Mouse (Mus musculus): ENCODE results near the gene Olfr1426.
A peak's percentile ranks its signal among the peaks of the same experiment; 100 is the strongest.
"Not testable (repeated sequence)": the region's sequence is repeated elsewhere in the genome, so short reads cannot be mapped to it uniquely, and the experiment has no call there.

Olfr1426 gene

GRCm38 (mm10) chr19:12091913-12092312 lies at the start of gene Olfr1426:
Olfr1426 (minus strand) TSS chr19:12092013.
- no peak for ATAC-seq (ENCODE audit: low TSS enrichment)

DNA sequence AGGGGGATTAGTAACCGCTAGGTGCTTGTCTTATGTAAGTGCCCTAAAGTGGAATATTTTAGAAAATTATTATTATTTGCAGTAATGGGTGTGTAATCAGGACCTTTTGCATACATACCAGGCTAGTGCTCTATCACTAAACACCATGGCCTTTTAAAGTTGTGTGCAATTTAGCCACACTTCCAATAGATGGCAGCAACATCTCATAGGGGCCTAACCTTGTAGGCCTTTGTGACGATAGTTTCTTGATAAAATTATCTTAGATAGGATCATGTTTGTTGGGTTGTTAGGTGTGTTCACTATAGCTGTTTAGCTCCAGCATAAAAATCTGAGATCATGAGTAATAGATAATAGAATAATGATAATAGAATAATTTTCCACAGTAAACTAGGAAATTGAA lies 42.5 kb upstream of the Olfr1426 start:
- ATAC-seq (ENCODE audit: low TSS enrichment): peak; percentile 84

- no peak for ATAC-seq (ENCODE audit: low TSS enrichment)
Measured at GRCm38 (mm10) chr19:12123103-12123502, 31.3 kb upstream of the Olfr1426 start, which contains the start of gene Olfr76. Olfr76 (minus strand) TSS chr19:12123203.

DNA sequence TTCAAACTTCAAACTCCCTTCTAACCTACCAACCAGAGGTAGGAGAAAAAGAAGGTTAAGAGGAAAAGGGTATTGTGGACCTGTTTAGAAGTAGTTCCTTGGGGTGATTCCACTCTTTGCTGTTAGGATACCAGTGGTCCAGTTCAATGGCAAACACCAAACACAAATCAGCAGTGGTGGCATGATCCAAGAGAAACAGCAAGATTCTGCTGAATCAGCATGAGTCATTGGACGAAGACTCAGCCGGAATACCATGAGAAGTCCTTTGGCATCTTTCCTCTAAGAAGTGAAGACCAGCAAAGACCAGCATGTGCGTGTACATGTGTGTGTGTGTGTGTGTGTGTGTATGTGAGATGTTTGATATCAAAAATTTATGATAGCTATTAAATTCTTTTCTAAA lies 24.7 kb upstream of the Olfr1426 start:
- no peak for ATAC-seq (ENCODE audit: low TSS enrichment)

DNA sequence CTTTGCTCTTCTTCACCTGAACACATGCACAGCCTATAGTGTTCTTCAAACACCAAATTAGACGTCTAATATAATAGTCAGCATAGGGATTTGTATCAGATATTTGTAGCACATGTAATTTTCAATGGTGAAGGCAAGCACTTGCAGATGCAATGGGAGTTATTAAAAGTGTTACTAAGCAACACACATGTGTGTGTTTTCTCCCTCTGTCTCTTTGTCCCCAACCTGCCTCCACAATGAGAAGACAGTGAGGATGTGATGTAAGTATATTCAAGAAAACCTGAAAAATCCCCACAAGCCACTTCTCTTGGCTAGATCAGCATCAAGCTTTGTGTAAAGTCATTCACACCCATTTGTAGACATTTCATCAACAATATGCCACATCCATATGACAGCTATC lies 24.0 kb upstream of the Olfr1426 start, which contains the start of gene Olfr1428:
TSS of gene Olfr1428 (minus strand) at position 101 of the 400 bp plus-strand sequence.
- no peak for ATAC-seq (ENCODE audit: low TSS enrichment)

- no peak for ATAC-seq (ENCODE audit: low TSS enrichment)
Measured at GRCm38 (mm10) chr19:12113807-12114206, 22.0 kb upstream of the Olfr1426 start.

GRCm38 (mm10) chr19:12104541-12104940 lies 12.7 kb upstream of the Olfr1426 start:
- peak; percentile 88 for ATAC-seq (ENCODE audit: low TSS enrichment)

GRCm38 (mm10) chr19:12103234-12103633 lies 11.4 kb upstream of the Olfr1426 start, which contains the start of gene Olfr1427:
Olfr1427 (minus strand) TSS chr19:12103334.
- no peak for ATAC-seq (ENCODE audit: low TSS enrichment)

DNA sequence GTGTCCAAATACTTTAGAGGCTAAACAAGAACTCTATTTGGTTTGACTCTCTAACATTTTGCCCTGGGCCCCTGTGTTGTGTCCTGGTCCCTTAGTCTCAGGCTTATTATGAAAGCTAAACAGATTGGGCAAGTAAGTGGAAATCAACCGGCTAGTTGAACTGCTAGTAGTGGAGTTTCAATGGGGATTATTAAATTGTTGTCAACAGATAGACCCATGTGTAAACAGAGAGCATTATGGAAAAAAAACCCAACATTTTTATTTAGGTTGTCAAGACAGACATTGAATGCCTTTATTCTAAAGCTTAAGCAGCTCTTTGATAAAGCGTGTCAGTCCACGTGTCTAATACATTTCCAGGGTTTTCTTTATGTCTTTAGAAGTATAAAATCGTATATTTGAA lies 14.2 kb downstream of the Olfr1426 start, which contains the start of gene Olfr1425:
TSS of gene Olfr1425 (minus strand) at position 101 of the 400 bp plus-strand sequence.
- not testable (repeated sequence) for ATAC-seq (ENCODE audit: low TSS enrichment)

- ATAC-seq (ENCODE audit: low TSS enrichment): not testable (repeated sequence)
Measured at GRCm38 (mm10) chr19:12069546-12069945, 22.3 kb downstream of the Olfr1426 start.

DNA sequence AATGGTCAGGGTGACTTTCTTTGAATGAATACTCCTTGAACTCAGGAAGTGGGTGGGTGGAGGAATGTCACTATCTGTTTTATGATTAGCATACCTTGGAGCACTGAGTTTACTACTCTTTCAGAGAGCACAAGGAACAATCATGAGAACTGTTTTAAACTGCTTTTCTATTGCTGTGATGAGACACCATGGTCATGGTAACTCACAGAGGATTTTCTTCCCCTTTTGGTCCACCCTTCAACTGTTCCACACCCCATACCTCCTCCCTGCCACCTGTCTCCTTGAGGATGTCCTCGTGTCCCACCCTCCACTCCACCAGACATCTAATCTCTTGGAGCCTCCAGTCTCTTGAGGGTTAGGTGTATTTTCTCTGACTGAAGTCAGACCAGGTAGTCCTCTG lies 24.0 kb downstream of the Olfr1426 start:
- not testable (repeated sequence) for ATAC-seq (ENCODE audit: low TSS enrichment)

- ATAC-seq (ENCODE audit: low TSS enrichment): not testable (repeated sequence)
Measured at GRCm38 (mm10) chr19:12062582-12062981, 29.2 kb downstream of the Olfr1426 start, which contains the start of gene Olfr1424. Olfr1424 (minus strand) TSS chr19:12062682.

DNA sequence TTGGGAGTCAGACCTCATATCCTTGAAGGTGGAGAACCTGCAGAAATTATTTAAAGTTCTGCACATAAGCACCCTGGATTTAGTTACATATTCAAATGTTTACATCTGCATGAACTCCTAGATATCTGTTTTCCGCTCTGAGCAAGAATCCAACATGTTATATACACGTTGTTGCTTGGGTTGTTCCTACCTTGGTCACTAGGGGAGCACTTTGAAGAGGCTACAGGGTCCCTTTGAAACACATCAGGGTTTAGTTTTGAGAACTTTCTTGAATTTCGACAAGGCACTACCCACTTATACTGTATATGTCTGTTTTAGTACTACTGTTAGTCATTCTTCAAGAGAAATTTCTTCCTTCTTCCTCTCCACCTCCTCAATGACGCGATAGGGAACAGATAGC lies 48.6 kb downstream of the Olfr1426 start:
- ATAC-seq (ENCODE audit: low TSS enrichment): no peak

- ATAC-seq (ENCODE audit: low TSS enrichment): no peak
Measured at GRCm38 (mm10) chr19:12041217-12041616, 50.6 kb downstream of the Olfr1426 start, which contains the start of gene Olfr1423. Olfr1423 (minus strand) TSS chr19:12041317.

DNA sequence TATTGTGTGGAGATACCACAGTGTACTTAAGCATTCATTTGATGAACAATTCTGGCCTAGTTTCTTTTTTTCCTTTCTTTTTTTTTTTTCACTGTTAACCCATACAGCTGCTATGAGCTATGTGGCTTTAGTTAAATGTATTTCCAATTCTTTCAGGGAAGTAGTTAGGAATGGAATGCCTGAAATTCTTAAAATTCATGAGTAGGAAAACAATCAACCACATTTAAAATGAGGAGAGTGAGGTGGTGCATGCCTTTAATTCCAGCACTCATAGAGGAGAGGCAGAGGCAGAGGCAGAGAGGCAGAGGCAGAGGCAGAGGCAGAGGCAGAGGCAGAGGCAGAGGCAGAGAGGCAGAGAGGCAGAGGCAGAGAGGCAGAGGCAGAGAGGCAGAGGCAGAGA lies 54.1 kb downstream of the Olfr1426 start:
- ATAC-seq (ENCODE audit: low TSS enrichment): no peak

Measured in frontal cortex, adult (tissue).